Mouse (Mus musculus): ENCODE data around the gene Prpsap1. TPM values are rescaled to one million over a fixed set of nuclear protein-coding genes. Genes with fewer than 3 reads are reported as not detected.

Gene Prpsap1
- polyA plus RNA-seq, 1 experiment from 2014 or later, result 47.9 TPM

- H3K36me3 ChIP-seq (ENCODE audit: control insufficient read depth, insufficient read depth), result peaks cover 23% of the 10 kb centered on the region
- H3K27me3 ChIP-seq (ENCODE audit: control insufficient read depth, insufficient read depth, low read depth, low read length), result no peaks in the 10 kb centered on the region
- no peaks in the 10 kb centered on the region; the same call in 1 of the 2 replicates for H3K4me1 ChIP-seq (ENCODE audit: control insufficient read depth, low read depth, low read length)
- H3K9ac ChIP-seq (ENCODE audit: low read depth, low read length), result no peak overlapping the region
- 87% methylated on average over 8 of the region's 8 CpGs for WGBS (ENCODE audit: insufficient replicate concordance)
- no peak overlapping the region for H3K27ac ChIP-seq (ENCODE audit: low read length)
- no peaks in the 10 kb centered on the region for H3K9me3 ChIP-seq (replicated peaks; ENCODE audit: control insufficient read depth, low read length)
- ATAC-seq (ENCODE audit: low read depth), result no peak
- H3K4me2 ChIP-seq (ENCODE audit: low read depth, low read length), result no peak overlapping the region
- H3K4me3 ChIP-seq (ENCODE audit: low read depth, low read length), result no peak overlapping the region
Measured at GRCm38 (mm10) chr11:116480975-116481374, 13.0 kb downstream of the Prpsap1 start.

GRCm38 (mm10) chr11:116479832-116480231 is 14.2 kb downstream of the Prpsap1 start:
- no peak overlapping the region for H3K4me2 ChIP-seq (ENCODE audit: low read depth, low read length)
- no peaks in the 10 kb centered on the region for H3K9me3 ChIP-seq (replicated peaks; ENCODE audit: control insufficient read depth, low read length)
- 65% methylated on average over 8 of the region's 8 CpGs for WGBS (ENCODE audit: insufficient replicate concordance)
- ATAC-seq (ENCODE audit: low read depth), result peak; percentile 23; the same call in 1 of the 2 replicates
- H3K27ac ChIP-seq (ENCODE audit: low read length), result no peak overlapping the region
- no peaks in the 10 kb centered on the region for H3K27me3 ChIP-seq (ENCODE audit: control insufficient read depth, insufficient read depth, low read depth, low read length)
- no peak overlapping the region for H3K9ac ChIP-seq (ENCODE audit: low read depth, low read length)
- H3K4me1 ChIP-seq (ENCODE audit: control insufficient read depth, low read depth, low read length), result no peaks in the 10 kb centered on the region; the same call in 1 of the 2 replicates
- H3K4me3 ChIP-seq (ENCODE audit: low read depth, low read length), result no peak overlapping the region
- peaks cover 25% of the 10 kb centered on the region for H3K36me3 ChIP-seq (ENCODE audit: control insufficient read depth, insufficient read depth)

DNA sequence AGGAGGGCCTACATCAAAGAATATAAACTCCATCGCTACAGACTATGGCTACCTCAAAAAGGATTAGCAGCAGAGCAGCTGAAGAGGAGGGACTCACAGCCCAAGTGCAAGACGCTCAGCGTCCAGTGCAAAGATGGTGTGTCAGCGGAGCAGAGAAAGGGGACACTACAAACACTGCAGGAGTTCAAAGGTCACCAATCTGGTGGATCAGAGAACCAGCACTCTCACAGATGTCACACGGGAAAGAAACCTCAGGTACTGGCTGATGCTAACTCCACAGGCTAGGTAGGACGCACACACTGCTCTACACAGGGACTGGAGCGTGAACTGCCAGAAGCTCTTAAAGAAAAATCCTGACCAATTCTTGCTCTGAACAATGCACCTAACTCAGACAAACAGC is 15.0 kb downstream of the Prpsap1 start:
- Histone ChIP-seq H3K9me3 (replicated peaks; ENCODE audit: control insufficient read depth, low read length) (no peaks in the 10 kb centered on the region), H3K27ac (ENCODE audit: low read length) (no peak overlapping the region), H3K4me3 (ENCODE audit: low read depth, low read length) (no peak overlapping the region), H3K27me3 (ENCODE audit: control insufficient read depth, insufficient read depth, low read depth, low read length) (no peaks in the 10 kb centered on the region), H3K9ac (ENCODE audit: low read depth, low read length) (no peak overlapping the region), H3K4me1 (ENCODE audit: control insufficient read depth, low read depth, low read length) (no peaks in the 10 kb centered on the region; the same call in 1 of the 2 replicates), H3K36me3 (ENCODE audit: control insufficient read depth, insufficient read depth) (peaks cover 23% of the 10 kb centered on the region), H3K4me2 (ENCODE audit: low read depth, low read length) (no peak overlapping the region)
- ATAC-seq (ENCODE audit: low read depth), result no peak
- 74% methylated on average over 7 of the region's 7 CpGs for WGBS (ENCODE audit: insufficient replicate concordance)

DNA sequence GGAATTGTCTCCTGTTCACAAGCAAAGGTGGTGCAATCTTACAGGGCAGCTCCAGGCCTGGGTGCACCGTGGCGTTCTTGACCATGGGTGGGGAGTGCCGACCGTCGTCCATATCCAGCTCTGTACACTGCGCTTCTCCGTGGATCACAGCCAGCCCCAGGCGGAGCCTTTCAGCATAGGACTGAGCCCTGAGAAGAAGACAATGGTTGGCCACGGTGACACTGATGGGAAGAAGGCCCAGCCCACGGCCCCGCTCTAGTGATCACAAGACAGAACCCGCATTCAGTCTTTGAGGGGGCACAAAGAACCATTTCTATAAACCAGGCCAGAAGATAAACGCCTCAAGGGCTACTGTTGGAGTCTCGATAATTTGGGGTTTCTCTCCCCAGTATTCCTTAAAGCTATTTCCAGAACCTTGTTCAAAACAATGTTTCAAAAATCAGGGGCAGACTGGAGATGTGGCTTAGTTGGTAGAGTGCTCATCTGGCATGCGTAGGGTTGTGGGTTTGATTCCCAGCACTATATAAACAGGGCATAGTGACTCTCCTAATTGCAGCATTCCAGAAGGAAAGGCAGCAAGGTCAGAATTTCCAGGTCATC is 16.7 kb downstream of the Prpsap1 start:
- no peak for ATAC-seq (ENCODE audit: low read depth)
- no peaks in the 10 kb centered on the region; the same call in 1 of the 2 replicates for H3K4me1 ChIP-seq (ENCODE audit: control insufficient read depth, low read depth, low read length)
- H3K9ac ChIP-seq (ENCODE audit: low read depth, low read length), result no peak overlapping the region
- no peak overlapping the region for H3K4me2 ChIP-seq (ENCODE audit: low read depth, low read length)
- no peak overlapping the region for H3K4me3 ChIP-seq (ENCODE audit: low read depth, low read length)
- H3K27me3 ChIP-seq (ENCODE audit: control insufficient read depth, insufficient read depth, low read depth, low read length), result no peaks in the 10 kb centered on the region
- no peaks in the 10 kb centered on the region for H3K9me3 ChIP-seq (replicated peaks; ENCODE audit: control insufficient read depth, low read length)
- 81% methylated on average over 15 of the region's 15 CpGs for WGBS (ENCODE audit: insufficient replicate concordance)
- H3K36me3 ChIP-seq (ENCODE audit: control insufficient read depth, insufficient read depth), result peaks cover 23% of the 10 kb centered on the region
- H3K27ac ChIP-seq (ENCODE audit: low read length), result no peak overlapping the region

- Histone ChIP-seq H3K4me2 (ENCODE audit: low read depth, low read length) (no peak overlapping the region), H3K9ac (ENCODE audit: low read depth, low read length) (no peak overlapping the region), H3K27ac (ENCODE audit: low read length) (no peak overlapping the region), H3K4me1 (ENCODE audit: control insufficient read depth, low read depth, low read length) (no peaks in the 10 kb centered on the region; the same call in 1 of the 2 replicates), H3K27me3 (ENCODE audit: control insufficient read depth, insufficient read depth, low read depth, low read length) (no peaks in the 10 kb centered on the region), H3K9me3 (replicated peaks; ENCODE audit: control insufficient read depth, low read length) (no peaks in the 10 kb centered on the region), H3K4me3 (ENCODE audit: low read depth, low read length) (no peak overlapping the region), H3K36me3 (ENCODE audit: control insufficient read depth, insufficient read depth) (peaks cover 23% of the 10 kb centered on the region)
- 83% methylated on average over 6 of the region's 6 CpGs for WGBS (ENCODE audit: insufficient replicate concordance)
- ATAC-seq (ENCODE audit: low read depth), result no peak
Measured at GRCm38 (mm10) chr11:116476696-116477095, 17.3 kb downstream of the Prpsap1 start.

DNA sequence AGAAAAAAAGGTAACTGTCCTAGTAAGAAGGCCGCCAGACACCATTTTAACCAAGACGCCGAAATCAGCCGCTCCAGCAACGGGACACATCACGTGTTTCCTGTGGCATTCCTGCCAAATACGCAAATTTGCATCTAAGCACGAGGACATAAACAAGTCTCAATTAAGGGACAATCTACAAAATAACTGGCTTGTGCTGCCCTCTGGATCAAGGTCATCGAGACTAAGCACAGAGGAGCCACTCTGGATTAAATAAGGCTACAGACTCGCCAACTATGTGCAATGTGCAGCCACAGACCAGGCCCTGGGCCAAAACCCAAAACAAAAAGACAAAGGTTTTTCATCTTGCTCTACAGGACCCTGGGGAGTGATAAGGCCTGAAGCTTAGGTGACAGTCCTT is 18.0 kb downstream of the Prpsap1 start:
- Histone ChIP-seq H3K9me3 (replicated peaks; ENCODE audit: control insufficient read depth, low read length) (no peaks in the 10 kb centered on the region), H3K36me3 (ENCODE audit: control insufficient read depth, insufficient read depth) (peaks cover 23% of the 10 kb centered on the region), H3K4me1 (ENCODE audit: control insufficient read depth, low read depth, low read length) (no peaks in the 10 kb centered on the region; the same call in 1 of the 2 replicates), H3K27me3 (ENCODE audit: control insufficient read depth, insufficient read depth, low read depth, low read length) (no peaks in the 10 kb centered on the region), H3K4me2 (ENCODE audit: low read depth, low read length) (no peak overlapping the region), H3K27ac (ENCODE audit: low read length) (no peak overlapping the region), H3K9ac (ENCODE audit: low read depth, low read length) (no peak overlapping the region), H3K4me3 (ENCODE audit: low read depth, low read length) (no peak overlapping the region)
- no peak for ATAC-seq (ENCODE audit: low read depth)
- WGBS (ENCODE audit: insufficient replicate concordance), result 83% methylated on average over 10 of the region's 10 CpGs

GRCm38 (mm10) chr11:116472275-116472674 is 21.7 kb downstream of the Prpsap1 start:
- no peaks in the 10 kb centered on the region; the same call in none of the 2 replicates for H3K4me1 ChIP-seq (ENCODE audit: control insufficient read depth, low read depth, low read length)
- no peak overlapping the region for H3K4me3 ChIP-seq (ENCODE audit: low read depth, low read length)
- H3K27ac ChIP-seq (ENCODE audit: low read length), result no peak overlapping the region
- H3K36me3 ChIP-seq (ENCODE audit: control insufficient read depth, insufficient read depth), result peaks cover 9% of the 10 kb centered on the region; the same call in 1 of the 2 replicates
- H3K9ac ChIP-seq (ENCODE audit: low read depth, low read length), result no peak overlapping the region
- H3K9me3 ChIP-seq (replicated peaks; ENCODE audit: control insufficient read depth, low read length), result no peaks in the 10 kb centered on the region
- H3K4me2 ChIP-seq (ENCODE audit: low read depth, low read length), result no peak overlapping the region
- 0 out of 2 replicates have a peak, but pooled peaks have one; percentile 30 for ATAC-seq (ENCODE audit: low read depth)
- H3K27me3 ChIP-seq (ENCODE audit: control insufficient read depth, insufficient read depth, low read depth, low read length), result no peaks in the 10 kb centered on the region
- 58% methylated on average over 4 of the region's 4 CpGs for WGBS (ENCODE audit: insufficient replicate concordance)

DNA sequence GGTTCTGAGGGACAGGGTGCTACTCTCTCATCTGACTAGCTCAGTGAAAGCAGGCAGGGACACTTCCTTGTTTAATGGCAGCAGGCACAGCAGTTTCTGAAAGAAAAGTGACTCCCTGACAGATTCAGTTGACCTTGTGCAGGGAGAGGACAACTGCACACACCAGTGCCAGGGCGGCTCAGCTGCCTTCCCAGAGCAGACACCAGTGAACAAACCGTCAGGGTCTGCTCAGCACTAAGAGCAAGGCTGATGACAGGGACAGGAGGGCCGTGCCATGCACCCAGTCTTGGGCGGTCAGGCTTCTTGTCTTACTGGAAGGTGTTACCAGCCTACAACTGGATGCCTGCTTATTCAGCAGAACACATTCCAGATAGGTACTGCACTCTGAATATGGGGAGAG is 23.1 kb downstream of the Prpsap1 start:
- Histone ChIP-seq H3K27me3 (ENCODE audit: control insufficient read depth, insufficient read depth, low read depth, low read length) (no peaks in the 10 kb centered on the region), H3K4me1 (ENCODE audit: control insufficient read depth, low read depth, low read length) (no peaks in the 10 kb centered on the region; the same call in none of the 2 replicates), H3K27ac (ENCODE audit: low read length) (peak overlapping the region; percentile 57; the same call in 1 of the 2 replicates), H3K36me3 (ENCODE audit: control insufficient read depth, insufficient read depth) (peaks cover 8% of the 10 kb centered on the region; the same call in 1 of the 2 replicates), H3K9me3 (replicated peaks; ENCODE audit: control insufficient read depth, low read length) (no peaks in the 10 kb centered on the region), H3K4me3 (ENCODE audit: low read depth, low read length) (no peak overlapping the region), H3K9ac (ENCODE audit: low read depth, low read length) (no peak overlapping the region), H3K4me2 (ENCODE audit: low read depth, low read length) (no peak overlapping the region)
- ATAC-seq (ENCODE audit: low read depth), result no peak
- WGBS (ENCODE audit: insufficient replicate concordance), result 80% methylated on average over 4 of the region's 4 CpGs

DNA sequence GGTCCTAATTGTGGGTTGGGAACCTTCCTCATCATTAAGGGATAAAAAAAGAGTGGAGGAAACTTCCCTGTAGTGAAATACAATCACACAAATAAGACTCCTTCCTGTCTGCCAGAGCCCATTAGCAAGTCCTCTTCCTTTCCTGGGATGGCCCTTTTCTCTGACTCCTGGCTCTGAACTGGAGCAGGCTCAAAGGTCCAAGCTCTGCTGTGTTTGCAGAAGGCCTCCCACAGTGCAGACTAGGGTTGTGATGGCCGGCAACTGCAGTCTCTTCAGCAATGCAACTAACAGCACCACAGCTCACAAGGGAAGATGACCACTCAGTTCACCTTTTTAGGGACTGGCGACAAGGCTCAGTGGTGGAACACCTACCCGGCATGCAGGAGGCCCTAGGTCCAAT is 23.8 kb downstream of the Prpsap1 start:
- H3K9ac ChIP-seq (ENCODE audit: low read depth, low read length), result no peak overlapping the region
- no peaks in the 10 kb centered on the region for H3K9me3 ChIP-seq (replicated peaks; ENCODE audit: control insufficient read depth, low read length)
- H3K4me1 ChIP-seq (ENCODE audit: control insufficient read depth, low read depth, low read length), result no peaks in the 10 kb centered on the region; the same call in none of the 2 replicates
- H3K27me3 ChIP-seq (ENCODE audit: control insufficient read depth, insufficient read depth, low read depth, low read length), result no peaks in the 10 kb centered on the region
- H3K36me3 ChIP-seq (ENCODE audit: control insufficient read depth, insufficient read depth), result peaks cover 3% of the 10 kb centered on the region; the same call in 1 of the 2 replicates
- ATAC-seq (ENCODE audit: low read depth), result peak; percentile 63; the same call in 1 of the 2 replicates
- no peak overlapping the region for H3K4me3 ChIP-seq (ENCODE audit: low read depth, low read length)
- 72% methylated on average over 3 of the region's 3 CpGs for WGBS (ENCODE audit: insufficient replicate concordance)
- no peak overlapping the region for H3K4me2 ChIP-seq (ENCODE audit: low read depth, low read length)
- H3K27ac ChIP-seq (ENCODE audit: low read length), result peak overlapping the region; percentile 57; the same call in 1 of the 2 replicates
